Mouse (Mus musculus): ENCODE measurements around the gene Rhox4e. TPM values are rescaled to one million over a fixed set of nuclear protein-coding genes. Genes with fewer than 3 reads are reported as not detected.

Rhox4e gene
- not detected for total RNA-seq (2023)

DNA sequence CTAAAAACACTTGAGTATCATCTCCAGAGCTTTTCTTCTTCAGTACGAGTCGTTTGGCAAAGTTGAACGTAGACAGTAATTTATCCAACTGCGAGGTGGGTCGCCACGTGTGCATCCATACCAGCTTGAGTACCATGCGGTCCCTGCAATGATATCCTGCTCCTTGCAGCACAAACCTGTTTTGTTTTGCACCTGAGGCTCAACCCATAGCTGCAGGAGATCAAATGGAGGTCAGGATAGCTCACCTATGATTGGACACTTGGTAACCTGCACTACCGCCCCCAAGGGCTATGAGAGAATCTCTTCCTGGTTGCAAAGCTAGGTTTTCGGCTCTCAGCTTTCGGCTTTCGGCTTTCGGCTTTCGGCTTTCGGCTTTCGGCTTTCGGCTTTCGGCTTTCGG, at the start of gene Rhox4e:
Gene Rhox4e (plus strand): TSS at position 301 of the 400 bp plus-strand sequence.

GRCm38 (mm10) chrX:37514059-37514458, 43.2 kb upstream of the Rhox4e start, which contains the start of gene Rhox4d:
Rhox4d (plus strand) TSS chrX:37514359.

DNA sequence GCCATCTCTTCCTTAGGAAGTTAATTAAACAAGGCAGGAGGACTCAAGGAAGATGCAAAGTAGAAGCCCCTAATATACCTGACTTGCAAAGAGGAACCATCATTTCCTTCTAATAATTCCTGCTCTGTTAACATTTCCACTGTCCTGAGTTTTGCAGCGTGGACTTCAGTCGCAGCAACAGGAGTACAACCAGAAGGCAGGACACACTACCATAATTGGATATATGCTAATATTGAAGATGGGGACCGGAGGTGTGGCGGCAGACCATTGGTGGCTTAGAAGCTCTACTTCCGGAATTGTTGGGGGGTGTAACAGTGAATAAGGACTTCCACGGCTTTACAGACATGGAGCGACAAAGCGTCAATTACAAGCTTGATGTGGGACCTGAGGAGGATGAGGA, 27.1 kb upstream of the Rhox4e start, which contains the start of gene Rhox2e:
Gene Rhox2e (plus strand): TSS at position 301 of the 400 bp plus-strand sequence.

DNA sequence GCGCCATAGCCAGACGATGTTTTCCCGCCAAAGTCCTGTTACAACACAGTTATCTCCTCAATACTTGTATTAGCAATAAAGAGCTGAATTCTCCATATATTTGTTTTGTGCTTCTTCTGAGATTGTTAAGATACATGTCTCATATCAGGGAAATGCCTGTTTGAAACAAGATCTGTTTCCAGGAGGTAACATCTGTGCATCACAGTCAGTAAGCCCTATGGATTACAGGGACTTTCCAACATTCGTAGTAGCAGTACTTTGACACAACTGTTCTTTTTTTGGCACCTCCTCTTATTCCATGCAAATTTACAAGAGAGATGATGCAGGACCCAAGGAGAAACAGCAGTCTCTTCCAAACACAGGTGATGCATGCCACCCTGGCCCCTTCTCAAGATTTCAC, 15.5 kb upstream of the Rhox4e start, which contains the start of gene Rhox3e:
Gene Rhox3e (plus strand): TSS at position 301 of the 400 bp plus-strand sequence.

GRCm38 (mm10) chrX:37571105-37571504, 13.9 kb downstream of the Rhox4e start, which contains the start of gene Rhox2f:
Rhox2f (plus strand) TSS chrX:37571405.

DNA sequence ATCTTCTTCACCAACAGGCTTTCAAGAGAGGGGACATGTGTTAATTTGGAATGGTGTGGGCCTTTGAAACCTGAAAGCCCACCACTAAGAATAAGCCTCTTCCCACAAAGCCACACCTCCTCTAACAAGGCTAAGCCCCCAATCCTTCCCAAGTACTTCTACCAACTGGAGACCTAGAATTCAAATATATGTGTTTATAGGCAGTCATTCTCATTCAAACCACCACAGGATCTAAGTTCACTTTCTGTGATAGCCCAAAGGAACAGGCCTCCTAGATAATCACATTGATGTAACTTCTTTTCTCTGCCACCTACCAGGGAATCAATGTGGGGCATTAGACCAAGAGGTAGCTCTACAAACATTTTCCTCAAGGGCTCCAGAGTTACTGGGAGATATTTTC, 23.5 kb downstream of the Rhox4e start, which contains the start of gene Rhox3f:
Gene Rhox3f (plus strand): TSS at position 301 of the 400 bp plus-strand sequence.

DNA sequence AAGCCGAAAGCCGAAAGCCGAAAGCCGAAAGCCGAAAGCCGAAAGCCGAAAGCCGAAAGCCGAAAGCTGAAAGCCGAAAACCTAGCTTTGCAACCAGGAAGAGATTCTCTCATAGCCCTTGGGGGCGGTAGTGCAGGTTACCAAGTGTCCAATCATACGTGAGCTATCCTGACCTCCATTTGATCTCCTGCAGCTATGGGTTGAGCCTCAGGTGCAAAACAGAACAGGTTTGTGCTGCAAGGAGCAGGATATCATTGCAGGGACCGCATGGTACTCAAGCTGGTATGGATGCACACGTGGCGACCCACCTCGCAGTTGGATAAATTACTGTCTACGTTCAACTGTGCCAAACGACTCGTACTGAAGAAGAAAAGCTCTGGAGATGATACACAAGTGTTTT, 50.4 kb downstream of the Rhox4e start, which contains the start of gene Rhox4f:
Gene Rhox4f (minus strand): TSS at position 101 of the 400 bp plus-strand sequence.

Other genes with a start within 250 kb of the Rhox4e start
- not detected for gene Rhox3a2, start 177.4 kb upstream of the Rhox4e start, total RNA-seq (2023)
- gene Rhox4a2, start 166.6 kb upstream of the Rhox4e start, total RNA-seq (2023): not detected
- not detected for gene Rhox2b, start 145.3 kb upstream of the Rhox4e start, total RNA-seq (2023)
- not detected for gene Rhox4b, start 124.9 kb upstream of the Rhox4e start, total RNA-seq (2023)
- not detected for gene Rhox2c, start 103.7 kb upstream of the Rhox4e start, total RNA-seq (2023)
- gene Rhox3c, start 98.8 kb upstream of the Rhox4e start, total RNA-seq (2023): not detected
- gene Rhox4c, start 77.1 kb upstream of the Rhox4e start, total RNA-seq (2023): not detected
- not detected for gene Rhox2d, start 64.0 kb upstream of the Rhox4e start, total RNA-seq (2023)
- gene Rhox4d, start 43.1 kb upstream of the Rhox4e start, total RNA-seq (2023): not detected
- not detected for gene Rhox2e, start 27.0 kb upstream of the Rhox4e start, total RNA-seq (2023)
- gene Rhox3e, start 15.4 kb upstream of the Rhox4e start, total RNA-seq (2023): not detected
- not detected for gene Rhox2f, start 14.0 kb downstream of the Rhox4e start, total RNA-seq (2023)
- not detected for gene Rhox3f, start 23.6 kb downstream of the Rhox4e start, total RNA-seq (2023)
- gene Rhox4f, start 50.3 kb downstream of the Rhox4e start, total RNA-seq (2023): not detected
- gene Rhox3g, start 71.2 kb downstream of the Rhox4e start, total RNA-seq (2023): not detected
- gene Rhox2g, start 86.1 kb downstream of the Rhox4e start, total RNA-seq (2023): not detected
- not detected for gene Rhox4g, start 93.9 kb downstream of the Rhox4e start, total RNA-seq (2023)
- gene Rhox3h, start 111.4 kb downstream of the Rhox4e start, total RNA-seq (2023): not detected
- gene Rhox2h, start 115.9 kb downstream of the Rhox4e start, total RNA-seq (2023): not detected
- not detected for gene Rhox5, start 247.4 kb downstream of the Rhox4e start, total RNA-seq (2023)

Measured in neutrophil, adult 59 days (primary cell).